Mouse (Mus musculus): ENCODE data around the gene Pex1.
A peak's percentile ranks its signal among the peaks of the same experiment; 100 is the strongest.
"Not testable (repeated sequence)": the region's sequence is repeated elsewhere in the genome, so short reads cannot be mapped to it uniquely, and the experiment has no call there.

Gene Pex1

DNA sequence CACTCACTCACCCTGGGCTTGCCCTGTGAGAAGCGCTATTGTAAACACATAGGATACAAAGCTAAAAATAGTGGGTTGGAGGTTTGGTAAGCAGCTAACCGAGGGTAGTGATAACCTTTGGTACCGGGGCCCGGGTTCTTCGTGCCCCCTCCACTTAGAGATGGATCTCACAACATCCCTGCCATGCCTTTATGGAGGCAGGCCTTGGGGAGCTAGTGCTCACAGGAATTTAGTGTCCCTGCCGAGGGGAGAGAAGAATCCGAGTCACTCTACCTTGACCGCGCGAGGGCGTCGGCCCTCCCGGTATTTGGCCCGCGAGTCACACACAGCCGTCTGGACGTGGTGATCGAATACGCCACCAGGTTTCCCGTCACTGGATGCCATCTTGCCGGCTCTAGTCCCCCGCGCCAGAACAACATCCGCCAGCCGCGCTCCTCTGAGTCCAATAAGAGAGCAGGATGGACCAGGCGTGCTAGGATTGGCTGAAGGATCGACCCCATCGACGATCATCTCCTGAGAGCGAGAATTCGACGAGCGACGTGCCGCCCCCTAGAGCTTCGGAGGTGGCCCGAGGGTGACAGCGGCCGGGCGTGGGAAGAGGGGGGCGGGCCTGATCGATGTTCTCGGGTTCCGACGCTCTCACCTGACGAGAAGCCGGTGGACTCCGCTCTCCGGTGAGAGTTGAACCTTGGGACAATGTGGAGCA is at the start of gene Pex1:
Gene Pex1 (plus strand): TSS at position 374 of the 706 bp plus-strand sequence.
- peak; percentile 94 for DNase-seq

- DNase-seq: no peak
Observed at GRCm38 (mm10) chr5:3546226-3546625, 49.6 kb upstream of the Pex1 start.

DNA sequence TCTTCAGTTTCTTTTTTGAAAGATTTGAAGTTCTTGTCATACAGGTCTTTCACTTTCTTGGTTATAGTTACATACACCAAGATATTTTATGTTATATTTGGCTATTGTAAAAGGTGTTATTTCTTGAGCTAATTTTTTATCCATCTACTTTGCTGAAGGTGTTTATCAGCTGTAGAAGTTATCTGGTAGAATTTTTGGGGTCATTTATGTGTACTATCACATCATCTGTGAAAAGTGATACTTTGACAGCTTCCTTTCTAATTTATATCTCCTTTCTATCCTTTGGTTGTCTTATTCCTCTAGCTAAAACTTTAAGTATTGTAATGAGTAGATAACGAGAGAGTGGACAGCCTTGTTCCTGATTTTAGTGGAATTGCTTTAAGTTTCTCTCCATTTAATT is 44.4 kb upstream of the Pex1 start:
- no peak for DNase-seq

GRCm38 (mm10) chr5:3554198-3554597 is 41.7 kb upstream of the Pex1 start:
- DNase-seq: no peak

GRCm38 (mm10) chr5:3571266-3571665 is 24.6 kb upstream of the Pex1 start, which contains the start of gene 1700109H08Rik:
Gene 1700109H08Rik (plus strand): TSS chr5:3571566.
- DNase-seq: no peak

- no peak for DNase-seq
Observed at GRCm38 (mm10) chr5:3574825-3575224, 21.0 kb upstream of the Pex1 start.

DNA sequence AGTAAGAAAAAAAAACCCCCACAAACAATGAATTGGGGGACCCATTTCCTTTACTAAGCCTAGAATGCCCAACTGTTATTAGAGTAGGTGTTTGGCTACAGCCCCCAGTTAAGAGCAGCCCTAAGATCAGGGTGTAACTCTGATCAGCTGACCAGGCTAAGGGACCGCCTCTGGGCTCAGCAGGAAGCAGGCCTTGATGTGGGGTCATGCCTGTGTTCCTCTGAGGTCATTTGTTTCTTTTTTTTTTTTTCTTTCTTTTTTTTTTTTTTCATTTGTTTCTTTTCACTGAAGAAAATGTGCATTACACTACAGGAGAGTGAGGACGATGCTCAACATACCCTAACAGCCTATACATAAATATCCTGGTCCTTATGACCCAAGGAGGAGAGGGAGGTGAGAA is 17.9 kb upstream of the Pex1 start:
- DNase-seq: no peak

DNA sequence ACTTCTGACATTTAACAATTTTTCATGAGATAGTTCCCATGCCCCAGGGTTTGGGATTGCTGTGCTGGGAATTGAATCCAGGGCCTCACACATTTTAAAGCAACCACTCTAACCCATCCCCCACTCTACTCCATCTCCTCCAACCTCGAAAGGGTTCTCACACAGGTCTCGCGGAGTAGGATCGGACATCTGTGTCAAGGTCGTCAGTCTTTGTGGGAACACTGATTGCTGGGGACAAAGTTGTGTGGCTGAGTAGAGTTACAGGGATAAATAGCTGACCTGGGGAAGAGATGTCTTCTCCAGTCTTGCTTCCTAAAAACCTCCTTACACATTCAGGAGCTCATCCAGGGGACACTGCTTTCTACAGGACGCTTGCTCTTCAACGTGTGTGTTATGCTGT is 16.8 kb upstream of the Pex1 start:
- no peak for DNase-seq

DNA sequence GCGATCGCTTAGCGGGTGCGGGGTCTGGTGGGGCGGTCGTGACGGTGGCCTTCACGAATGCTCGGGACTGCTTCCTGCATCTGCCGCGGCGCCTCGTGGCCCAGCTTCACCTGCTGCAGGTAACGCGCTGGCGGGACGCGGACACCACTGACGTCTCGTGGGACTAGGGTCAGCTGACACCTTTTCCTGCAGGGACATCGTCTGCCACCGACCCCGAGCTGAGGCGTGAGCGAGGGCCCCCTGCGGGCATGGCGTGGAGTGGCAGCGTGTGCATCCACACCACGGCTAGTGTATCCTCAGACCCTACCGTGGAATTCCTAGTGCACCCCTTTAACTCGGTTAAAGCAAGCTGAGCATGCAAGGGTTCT is 517 bp downstream of the Pex1 start, which contains the start of gene Rbm48:
Gene Rbm48 (minus strand): TSS at position 187 of the 368 bp plus-strand sequence.
- peak; percentile 82 for DNase-seq

DNA sequence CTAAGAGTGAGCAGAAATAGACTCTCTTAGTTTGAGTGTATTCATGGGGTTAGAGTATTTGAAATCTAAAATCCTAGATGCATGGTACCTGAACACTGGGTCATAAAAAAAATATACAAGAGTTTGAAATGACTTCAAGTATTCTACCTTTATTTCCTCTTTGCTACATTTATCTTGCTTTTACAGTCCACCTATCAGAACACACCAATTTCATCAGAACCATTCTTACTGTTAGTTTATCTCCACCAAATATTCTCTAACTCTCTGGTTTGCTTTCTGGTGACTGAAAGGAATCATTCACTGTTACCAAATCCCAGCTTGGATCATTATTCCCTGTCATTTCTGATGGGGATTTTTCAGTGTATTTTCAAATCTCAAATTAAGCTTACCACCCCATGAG is 1.3 kb downstream of the Pex1 start:
- DNase-seq: no peak

- DNase-seq: no peak
Observed at GRCm38 (mm10) chr5:3598766-3599165, 2.9 kb downstream of the Pex1 start.

DNA sequence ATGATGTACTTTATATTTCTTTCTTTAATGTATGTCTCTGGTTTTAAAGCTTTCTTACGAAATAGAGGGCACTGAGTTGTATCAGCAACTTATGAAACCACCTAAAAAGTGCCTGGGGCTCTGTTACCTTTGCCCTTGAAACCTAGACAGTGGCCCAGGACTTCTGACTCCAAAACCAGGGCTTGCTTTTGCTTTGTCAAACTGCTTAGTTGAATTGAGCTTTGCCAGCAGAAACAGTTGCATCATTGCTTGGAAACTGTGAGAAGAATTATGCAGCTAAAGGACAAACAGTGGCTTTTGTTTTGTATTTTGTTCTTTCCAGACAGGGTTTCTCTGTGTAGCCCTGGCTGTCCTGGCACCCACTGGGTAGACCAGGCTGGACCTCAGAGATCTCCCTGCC is 4.4 kb downstream of the Pex1 start:
- no peak for DNase-seq

DNA sequence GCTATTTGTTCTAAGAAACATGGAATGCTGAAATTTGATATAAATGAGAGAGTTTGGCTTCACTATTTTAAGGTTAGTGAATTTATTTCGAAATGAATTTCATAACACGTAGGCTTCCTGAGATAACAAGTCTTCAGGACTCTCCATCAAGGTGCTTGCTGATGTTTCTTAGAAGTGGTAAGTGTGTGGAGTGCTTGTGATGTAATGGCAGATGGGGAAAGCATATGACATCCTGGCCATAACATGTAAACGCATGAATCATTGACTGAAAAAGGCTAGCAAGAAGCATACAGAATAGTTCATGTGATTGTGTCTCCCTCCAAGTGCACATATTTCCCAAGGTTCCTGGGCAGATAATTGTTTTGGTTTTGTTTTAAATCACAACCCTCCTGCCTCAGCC is 4.9 kb downstream of the Pex1 start:
- DNase-seq: no peak

- no peak for DNase-seq
Observed at GRCm38 (mm10) chr5:3607114-3607513, 11.2 kb downstream of the Pex1 start.

DNA sequence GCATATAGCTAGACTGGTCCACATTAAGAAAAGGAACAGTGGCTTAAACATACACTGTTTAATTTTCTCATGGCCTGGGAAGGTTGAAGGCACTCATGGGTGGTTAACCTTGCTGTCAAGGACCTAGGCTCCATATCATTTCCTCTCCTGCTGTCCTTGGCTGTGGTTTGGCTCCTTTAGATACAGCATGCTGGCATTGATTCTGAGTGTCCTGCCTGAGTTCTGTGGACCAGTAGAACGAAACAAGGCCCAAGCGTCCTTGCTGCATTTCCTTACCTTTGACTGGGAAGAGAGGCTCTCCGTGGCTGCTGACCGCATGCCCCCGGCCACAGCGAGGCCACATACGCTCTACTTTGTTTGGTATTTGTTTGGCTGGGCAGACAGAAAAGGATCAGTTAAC is 13.4 kb downstream of the Pex1 start:
- DNase-seq: no peak

GRCm38 (mm10) chr5:3611835-3612234 is 16.0 kb downstream of the Pex1 start:
- DNase-seq: not testable (repeated sequence)

DNA sequence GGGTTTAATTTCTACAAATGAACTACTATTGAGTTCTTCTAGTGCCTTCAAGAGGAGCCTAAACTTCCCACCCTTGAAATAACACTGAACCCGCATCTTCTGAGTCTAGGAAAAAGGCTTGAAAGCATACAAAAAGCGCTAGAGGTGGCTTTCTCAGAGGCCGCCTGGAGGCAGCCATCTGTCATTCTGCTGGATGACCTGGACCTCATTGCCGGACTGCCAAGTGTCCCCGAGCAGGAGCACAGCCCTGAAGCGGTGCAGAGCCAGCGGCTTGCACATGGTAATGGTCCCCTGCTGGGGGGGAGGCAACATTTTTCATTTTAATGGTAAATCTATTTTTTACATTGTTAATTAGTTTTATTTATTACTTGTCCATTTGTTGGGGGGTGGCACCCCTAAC is 24.6 kb downstream of the Pex1 start:
- DNase-seq: no peak

DNA sequence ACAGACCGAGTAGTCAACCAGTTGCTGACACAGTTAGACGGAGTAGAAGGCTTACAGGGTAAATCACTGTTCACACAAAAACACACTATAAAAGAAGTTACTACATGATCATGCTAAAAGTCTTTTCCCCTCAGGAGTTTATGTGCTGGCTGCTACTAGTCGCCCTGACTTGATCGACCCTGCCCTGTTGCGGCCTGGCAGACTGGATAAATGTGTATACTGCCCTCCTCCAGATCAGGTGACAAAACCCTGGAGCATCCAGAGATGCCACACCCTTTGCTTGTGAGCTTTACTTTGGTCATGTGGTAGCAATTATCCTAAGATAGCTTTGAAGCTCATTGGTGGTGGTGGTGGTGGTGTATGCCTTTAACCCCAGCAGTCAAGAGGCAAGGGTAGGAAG is 34.2 kb downstream of the Pex1 start:
- DNase-seq: no peak

DNA sequence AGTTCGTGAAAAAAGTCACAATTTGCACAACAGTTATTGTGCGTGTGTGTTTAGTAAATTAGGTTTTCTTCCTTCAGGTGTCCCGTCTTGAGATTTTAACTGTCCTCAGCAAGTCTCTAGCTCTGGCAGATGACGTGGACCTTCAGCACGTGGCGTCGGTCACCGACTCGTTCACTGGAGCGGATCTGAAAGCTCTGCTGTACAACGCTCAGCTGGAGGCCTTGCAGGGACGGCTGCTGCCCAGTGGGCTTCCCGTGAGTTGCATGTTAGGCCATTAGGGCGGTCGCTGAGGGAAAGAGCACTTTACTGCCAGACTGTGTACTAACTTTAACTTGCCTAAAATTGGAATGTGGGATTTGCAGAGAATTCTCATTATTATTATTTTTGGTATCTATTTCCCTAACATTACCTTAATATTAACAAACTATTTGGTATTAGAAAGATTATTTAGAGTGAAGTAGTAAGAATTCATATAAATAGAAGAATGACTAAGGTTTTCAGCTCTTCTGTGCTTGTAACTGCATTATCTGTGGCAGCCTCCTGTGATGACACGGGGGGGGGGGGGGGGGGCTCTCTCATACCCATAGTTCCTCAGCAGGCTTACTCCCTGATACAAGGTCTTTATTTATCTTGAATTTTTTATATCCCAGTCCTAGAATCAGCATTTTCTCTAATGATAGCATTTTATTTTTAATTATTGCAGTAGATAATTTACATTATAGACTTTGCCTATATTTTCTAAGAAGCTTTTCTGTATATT is 35.8 kb downstream of the Pex1 start:
- no peak for DNase-seq

DNA sequence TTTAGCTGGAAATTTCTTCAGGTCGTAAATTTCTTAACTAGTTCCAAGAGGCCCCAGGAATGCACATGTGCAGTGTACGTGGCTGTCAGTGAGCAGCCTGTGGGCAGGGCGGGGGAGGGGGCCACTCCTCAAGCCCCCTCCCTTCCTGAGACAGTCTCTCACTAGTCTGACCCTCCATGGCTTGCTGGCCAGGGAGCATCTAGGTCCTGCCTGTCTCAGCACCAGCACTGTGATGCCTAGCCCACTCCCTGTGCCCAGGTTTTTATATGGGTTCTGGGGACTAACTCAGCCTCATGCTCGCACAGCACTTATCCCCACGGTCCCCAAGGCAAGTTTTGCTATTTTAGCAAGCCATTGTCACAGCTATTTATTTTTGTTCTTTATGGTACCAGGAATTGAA is 36.4 kb downstream of the Pex1 start:
- DNase-seq: no peak

GRCm38 (mm10) chr5:3633315-3633714 is 37.4 kb downstream of the Pex1 start:
- no peak for DNase-seq

DNA sequence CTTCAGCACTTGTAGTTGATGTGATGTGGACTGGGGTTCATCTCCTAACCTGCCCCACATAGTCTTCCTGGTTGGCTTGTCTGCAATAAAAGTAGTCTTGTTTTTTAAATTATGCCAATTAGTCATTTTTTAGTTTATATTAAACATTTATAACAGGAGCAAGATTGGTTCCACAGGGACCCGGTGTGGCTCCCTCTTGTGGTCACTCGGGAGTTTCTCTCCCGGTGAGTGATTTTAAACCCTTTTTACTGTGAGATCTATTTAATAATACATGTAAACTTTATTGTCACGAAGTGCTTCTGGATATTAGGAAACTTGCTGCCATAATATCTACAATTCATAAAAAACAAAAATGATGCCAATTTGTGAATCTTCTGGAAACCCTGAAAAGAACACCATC is 38.1 kb downstream of the Pex1 start:
- DNase-seq: no peak

DNA sequence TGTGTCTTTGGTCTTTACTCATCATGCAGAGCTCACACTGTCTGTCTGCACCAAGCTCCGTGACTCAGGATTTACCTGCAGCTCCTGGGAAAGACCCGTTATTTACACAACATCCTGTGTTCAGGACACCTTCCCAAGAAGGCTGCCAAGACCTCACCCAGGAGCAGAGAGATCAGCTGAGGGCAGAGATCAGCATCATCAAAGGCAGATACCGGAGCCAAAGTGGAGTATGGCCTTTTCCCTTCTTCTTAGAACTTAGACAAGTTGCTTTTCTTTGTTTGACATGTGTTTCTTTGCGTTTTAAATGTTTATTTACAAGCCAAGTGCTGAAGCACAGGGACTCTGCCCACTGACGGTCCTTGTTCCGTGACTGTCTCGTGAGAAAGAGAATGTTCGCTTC is 39.4 kb downstream of the Pex1 start:
- no peak for DNase-seq

DNA sequence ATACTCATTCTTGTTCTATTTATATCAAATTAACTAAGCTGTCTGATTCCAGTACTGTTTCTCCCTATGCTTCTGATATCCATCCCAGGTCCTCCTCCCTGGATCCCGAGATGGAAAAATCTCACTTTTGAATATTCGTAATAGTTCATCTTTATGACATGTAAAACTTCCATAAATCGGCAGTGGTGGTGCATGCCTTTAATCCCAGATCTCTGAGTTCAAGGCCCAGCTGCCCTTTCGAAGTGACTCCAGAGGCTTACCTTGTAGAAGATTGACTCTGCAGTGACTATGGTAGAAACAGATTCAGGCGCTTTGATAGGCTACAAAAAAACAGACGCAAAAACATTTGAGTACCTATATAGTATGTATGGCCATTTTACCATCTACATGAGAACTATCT is 48.8 kb downstream of the Pex1 start:
- no peak for DNase-seq

DNA sequence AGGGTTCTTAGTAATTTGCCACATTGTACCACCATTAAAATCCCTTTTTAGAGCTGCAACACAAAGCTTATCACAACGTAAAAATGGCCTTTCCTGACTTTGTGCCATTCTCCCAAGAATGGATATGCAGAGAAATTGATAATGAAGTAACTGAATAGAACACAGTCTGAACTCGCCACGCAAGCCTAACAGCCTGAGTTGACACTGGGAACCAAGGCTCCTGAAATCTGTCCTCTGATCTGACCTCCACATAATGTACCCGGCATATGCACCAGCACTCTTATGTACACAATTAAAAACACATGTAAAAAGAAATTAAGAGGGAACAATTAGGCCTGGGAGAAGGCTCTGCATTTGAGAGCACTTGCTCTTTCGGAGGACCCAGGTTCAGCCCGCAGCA is 49.5 kb downstream of the Pex1 start:
- no peak for DNase-seq

Measured in lung, postnatal 14 days (tissue).